Mouse (Mus musculus) adrenal gland, postnatal 14 days (tissue): ENCODE results near the gene Ccdc162. TPM values are rescaled to one million over a fixed set of nuclear protein-coding genes. Genes with fewer than 3 reads are reported as not detected.
A peak's percentile ranks its signal among the peaks of the same experiment; 100 is the strongest.

ENCODE experiments used
- DNase-seq: peaks from one replicate; pipeline ENCODE4 v3.0.0; 2021; ENCODE audit warnings: mixed read lengths
- long read RNA-seq, 2 experiments: library from polyadenylated mRNA; stranded (forward); transcript quantifications; one replicate each; pipeline ENCODE4 v2.0.0; 2021
- total RNA-seq: library from RNA; stranded (reverse); gene quantifications from 2 replicates; pipeline ENCODE4 v1.2.3, GENCODE M21; 2021

Ccdc162 gene
- total RNA-seq = 0.56 and 0.82 TPM in 2 replicates
- long read RNA-seq, experiment 1 = 0 reads
- long read RNA-seq, experiment 2, partial matches to known transcripts = 1 of 3 reads
- long read RNA-seq, experiment 2, other reads (novel, unspliced or antisense) = 2 of 3 reads

DNA sequence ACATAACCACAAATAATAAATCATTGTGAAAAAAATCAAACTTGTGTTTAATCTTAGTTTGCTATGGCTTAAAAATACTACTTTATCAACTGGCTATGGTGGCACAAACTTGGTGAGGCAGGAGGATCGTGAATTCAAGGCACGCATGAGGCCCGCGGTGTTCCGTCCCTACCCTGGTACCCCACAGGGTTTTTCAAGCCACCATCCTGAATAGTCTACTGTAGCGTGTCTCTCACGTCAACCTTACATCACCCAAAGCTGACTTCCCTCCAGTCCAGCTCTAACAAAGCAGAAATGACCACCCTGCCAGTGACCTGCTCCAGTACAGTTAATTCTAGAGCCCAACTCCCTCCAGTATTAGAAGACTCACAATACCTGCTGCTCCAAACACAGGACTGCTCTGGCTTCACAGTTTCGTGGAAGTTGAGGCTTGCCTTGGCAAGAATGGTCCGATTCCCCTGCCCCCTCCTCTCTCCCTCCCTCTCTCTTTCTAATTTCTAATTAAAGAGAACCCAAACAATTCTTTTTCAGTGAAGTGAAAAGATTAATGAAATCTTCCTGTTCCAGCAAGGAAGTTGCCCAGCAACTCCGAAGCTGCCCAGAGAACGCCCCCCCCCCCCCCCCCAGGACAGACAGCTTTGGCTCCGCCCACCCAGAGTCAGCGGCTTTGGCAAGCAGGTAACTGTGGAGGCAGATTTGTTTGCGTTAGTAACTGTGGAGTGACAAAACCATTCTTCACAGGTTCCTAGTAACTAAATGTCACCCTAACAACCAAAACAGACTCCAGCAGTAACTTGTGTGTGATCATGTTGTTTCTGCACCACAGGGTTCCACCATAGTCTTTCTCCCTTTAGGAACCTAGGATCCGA lies at the start of gene Ccdc162:
TSS of gene Ccdc162 (minus strand) at position 606 of the 869 bp plus-strand sequence.
- no peak for DNase-seq

GRCm38 (mm10) chr10:41765586-41765985 lies 49.2 kb upstream of the Ccdc162 start:
- DNase-seq = peak; percentile 51

DNA sequence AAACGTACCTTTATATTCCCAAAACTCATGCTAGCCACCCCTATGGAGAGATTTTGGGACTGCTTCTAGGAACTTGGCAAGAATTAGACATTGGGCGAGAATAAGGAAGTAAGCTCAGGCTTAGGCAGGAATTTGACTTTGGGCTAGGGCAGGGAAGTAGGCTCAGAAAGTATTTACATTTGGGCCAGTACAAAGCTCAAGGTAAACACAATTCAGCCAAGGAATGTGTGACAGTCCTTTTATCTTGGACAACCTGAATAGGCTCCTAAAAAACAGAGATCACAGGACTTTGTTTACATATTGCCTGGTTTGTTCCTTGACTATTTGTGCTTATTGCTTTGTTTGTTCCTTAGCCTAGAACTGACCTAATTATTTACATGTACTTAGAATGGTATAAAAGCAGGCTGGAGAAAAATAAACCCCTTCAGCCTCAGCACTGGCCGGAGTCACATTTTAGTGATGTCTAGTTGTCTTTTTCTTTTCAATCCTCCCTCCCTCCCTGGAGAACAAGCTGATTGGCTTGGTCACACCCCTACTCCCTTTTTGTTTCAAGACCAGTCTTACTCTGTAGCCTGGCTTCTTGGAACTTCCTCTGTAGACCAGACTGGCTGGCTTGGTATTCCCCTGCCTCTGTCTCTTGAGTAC lies 47.4 kb upstream of the Ccdc162 start:
- no peak for DNase-seq

DNA sequence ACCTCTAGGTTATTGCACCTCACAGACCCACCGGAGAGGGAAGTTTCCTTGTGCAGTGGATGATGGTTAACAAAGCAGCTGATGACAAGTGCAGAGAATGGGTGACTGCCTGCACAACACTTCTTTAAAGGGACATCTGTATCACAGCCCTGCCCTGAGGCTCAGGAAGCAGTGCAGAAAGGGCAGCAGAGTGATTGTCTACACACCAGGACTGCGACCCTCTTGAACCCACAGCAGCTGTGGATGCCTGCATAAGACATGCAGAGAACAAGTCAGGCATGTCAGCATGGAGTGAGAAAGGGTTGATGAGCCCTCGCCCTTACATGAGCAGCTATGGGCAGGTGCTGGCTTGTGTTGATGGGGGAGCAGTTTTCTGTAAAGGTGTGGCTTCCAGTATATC lies 44.4 kb upstream of the Ccdc162 start:
- no peak for DNase-seq

DNA sequence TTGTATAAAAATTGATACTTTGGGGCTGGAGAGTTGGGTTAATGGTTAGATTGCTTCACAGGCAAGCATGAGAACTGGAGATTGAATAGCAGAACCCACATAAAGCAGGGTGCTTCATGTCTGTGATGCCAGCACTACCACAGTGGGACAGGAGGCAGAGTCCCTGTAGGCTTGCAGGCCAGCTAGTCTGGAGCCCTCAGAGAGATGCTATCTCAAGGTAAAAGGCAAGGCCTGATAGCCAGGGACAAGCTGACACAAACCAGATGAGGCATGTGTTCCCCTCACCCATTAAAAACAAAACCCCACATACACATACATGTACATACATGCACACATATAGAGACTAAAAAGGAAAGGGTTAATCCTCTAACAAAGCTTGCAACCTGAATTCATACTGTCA lies 41.6 kb upstream of the Ccdc162 start:
- no peak for DNase-seq

- no peak for DNase-seq
These were observed 40.8 kb upstream of the Ccdc162 start for GRCm38 (mm10) chr10:41757226-41757625.

DNA sequence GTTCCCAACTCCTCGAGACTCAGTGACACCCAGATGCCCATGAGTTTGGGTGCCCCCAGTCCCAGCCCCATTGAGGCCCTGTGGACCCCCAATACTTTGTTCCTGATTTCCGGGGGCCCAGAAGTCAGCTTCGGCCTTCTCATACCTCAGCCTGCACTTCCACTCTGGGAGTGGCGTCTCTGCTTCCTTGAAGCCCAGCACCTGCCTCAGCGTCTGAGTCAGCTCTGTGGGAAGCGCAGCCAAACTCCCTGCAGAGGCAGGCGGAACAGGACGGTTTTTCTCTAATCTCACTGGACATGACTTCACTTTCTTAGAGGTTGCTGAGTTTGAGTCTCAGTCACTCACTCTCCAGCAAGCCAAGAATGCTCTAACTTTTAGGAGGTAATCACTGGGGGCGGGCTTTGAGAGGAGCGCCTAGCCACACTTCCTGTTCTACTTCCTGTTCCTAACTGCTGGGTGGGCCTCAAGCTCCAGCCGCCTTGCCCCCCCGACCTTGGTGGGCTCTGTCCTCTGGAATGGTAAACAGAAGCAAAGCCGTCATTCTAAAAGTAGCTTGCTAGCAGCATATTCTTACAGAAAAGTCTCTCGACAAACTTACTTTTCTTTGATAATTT lies 35.5 kb upstream of the Ccdc162 start:
- DNase-seq = no peak

GRCm38 (mm10) chr10:41749306-41749705 lies 32.9 kb upstream of the Ccdc162 start:
- DNase-seq = no peak

DNA sequence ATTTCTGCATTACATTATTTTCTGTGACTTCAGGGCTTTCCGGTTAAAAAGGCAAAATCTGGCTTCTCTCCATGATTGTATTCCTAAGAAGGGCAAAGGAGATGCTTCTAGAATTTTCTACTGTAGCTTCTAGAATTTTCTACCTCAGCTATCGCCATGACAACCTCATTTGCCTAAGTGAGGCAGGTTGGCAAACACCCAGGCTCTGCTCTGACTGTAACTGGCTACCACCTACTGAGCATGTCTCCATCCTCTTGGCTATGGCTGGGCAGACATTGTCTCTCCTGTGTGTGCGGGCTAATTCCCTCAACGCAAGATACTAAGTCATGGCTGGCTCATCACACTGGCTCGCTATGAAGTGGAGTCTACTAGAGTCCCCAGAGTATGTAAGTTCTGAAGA lies 30.1 kb upstream of the Ccdc162 start:
- DNase-seq = no peak

DNA sequence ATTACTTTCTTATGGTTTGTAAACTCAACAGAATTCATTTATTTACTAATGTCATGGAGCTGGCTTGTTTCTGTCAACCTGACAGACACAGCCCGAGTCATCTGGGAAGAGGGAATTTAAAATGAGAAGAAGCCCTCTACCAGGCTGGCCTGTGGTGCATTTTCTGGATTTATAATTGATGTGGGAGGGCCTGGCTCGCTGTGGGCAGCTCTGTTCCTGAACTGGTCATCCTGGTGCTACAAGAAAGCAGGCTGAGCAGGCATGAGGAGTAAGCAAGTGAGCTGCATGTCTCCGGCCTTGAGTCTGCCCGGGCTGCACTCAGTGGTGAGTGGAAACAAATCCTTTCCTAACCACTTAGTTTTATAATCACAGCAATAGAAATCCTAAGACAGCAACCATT lies 27.6 kb upstream of the Ccdc162 start:
- DNase-seq = no peak

- no peak for DNase-seq
These were observed 23.8 kb upstream of the Ccdc162 start for GRCm38 (mm10) chr10:41740221-41740620.

DNA sequence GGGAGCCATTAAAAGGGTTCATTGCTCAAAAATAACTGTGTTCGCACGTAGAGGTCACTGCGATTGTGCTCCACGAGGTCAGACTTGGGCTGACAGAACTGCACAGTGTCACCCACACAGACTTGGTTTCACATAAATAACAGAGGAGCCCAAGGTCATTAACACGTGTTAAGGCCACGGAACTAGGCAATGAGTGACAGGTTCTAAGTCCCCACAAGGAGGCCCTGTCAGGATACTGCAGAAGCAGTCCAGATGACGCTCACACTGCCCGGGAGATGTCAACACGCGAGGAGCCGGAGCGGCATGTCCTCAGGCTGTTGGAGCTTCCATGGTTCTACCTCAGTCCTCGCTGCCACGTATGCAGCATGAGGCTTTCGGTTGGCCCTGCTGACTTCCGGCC lies 20.8 kb upstream of the Ccdc162 start:
- peak; percentile 15 for DNase-seq

- DNase-seq = no peak
These were observed 19.0 kb upstream of the Ccdc162 start for GRCm38 (mm10) chr10:41735398-41735797.

GRCm38 (mm10) chr10:41733214-41733613 lies 16.8 kb upstream of the Ccdc162 start:
- DNase-seq = no peak

DNA sequence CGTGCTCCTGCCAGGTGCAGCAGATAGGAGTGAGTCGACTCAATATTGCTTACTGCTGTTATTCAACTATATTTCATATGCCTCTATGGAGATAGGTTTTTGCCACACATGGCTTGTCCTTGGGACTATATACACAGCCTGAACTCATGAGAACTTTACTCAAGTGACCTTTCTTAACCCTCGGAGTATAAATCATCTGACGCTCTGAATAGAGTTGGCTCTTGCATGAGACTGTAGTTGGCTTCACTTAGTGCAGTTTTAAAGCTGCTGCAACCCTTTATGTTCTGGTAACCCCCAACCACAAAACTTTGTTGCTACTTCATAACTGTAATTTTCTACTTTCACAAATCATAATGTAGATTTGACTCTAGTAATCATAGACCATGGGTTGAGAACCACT lies 15.5 kb upstream of the Ccdc162 start:
- no peak for DNase-seq

DNA sequence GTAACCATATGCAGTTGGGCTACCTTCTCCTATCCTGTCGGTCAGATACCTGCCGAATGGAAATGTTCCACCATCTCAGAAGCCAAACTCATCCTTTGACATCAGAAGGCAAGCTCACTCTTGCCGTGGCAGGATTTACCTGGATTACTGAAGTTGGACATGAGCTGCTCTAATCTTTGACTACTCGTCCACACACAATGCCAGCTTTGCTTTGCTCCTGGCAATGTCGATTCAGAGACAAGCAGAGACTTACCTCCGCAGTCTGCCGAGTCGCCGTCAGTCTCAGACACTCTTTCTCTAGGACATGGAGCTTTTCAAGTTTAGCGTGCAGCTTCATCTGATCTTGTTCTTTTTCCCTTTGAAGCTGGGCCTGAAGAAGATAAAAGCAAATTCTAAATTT lies 14.3 kb upstream of the Ccdc162 start:
- DNase-seq = no peak

DNA sequence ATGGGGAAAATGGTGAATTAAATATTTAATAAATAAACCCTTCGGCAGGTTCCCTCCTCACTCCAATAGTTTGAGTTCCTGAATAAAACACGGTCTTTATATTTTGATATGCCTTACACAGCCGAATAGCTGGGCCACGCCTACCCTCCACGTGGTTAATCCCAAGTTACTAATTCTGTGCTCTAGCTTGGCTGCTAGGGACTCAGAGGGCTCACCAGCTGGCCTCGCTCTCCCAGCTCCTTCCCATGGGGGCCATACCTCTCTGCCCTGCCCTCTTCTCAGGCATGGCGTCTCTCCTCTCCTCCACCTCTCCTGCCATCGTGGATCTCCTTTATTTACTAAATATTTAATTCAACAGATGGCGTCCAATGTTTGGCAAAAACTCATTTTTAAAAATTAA lies 9.8 kb upstream of the Ccdc162 start:
- peak; percentile 34 for DNase-seq

GRCm38 (mm10) chr10:41719587-41719986 lies 3.2 kb upstream of the Ccdc162 start:
- no peak for DNase-seq

- no peak for DNase-seq
These were observed 877 bp downstream of the Ccdc162 start for GRCm38 (mm10) chr10:41715557-41715956.

DNA sequence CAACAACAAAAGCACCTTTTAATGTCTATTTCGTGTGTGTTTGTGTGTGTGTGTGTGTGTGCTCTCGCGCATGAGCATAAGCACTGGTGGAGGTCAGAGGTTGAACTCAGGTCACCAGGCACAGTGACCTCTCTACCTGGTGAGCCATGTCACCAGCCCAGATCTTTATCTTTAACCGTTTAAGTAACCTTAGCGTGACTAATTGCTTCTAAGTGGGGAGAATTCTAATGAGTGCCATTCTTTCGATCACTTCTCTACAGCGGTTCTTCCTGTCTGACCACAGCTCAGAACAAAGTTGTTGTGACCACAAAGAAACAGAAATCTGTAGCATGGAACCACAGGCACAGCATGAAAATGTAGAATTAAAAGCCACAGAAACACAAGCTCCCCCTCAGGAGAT lies 5.0 kb downstream of the Ccdc162 start:
- no peak for DNase-seq

DNA sequence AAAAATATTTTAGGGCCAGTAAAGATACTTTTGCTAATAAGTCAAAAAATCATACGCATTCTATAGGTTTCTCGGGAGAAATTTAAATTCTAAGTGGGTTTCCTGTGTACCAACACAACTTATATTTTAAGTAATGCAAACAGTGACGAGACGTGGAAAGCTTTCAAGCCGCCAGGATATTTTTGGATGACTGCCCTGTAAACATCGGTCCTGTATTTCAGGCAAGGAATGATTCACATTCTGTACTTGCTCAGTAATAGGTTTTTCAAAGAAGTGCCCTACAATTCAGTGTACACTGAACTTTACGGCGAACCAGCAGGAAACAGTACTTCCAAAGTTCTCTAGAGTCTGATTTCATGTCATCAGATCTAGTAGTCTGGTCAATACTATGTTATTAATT lies 5.7 kb downstream of the Ccdc162 start:
- DNase-seq = no peak

DNA sequence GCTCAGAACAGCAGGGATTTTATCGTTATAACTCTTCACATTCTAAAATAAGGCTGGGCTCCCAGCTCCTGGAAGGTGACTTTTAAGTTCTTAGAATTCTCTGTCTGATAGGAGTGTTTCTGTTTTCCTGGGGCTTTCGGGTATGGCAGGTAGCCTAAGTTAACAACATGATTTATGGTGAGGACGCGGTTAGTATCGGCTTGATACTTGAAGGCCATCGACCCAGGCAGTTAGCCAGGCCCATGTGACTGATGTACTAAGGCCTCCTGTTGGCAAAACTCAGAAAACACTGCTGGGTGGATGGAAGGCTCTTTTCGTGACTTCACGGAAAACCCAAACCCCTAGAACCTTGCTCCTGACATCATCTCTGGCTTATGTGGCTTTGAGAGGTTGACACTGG lies 7.1 kb downstream of the Ccdc162 start:
- peak; percentile 84 for DNase-seq

DNA sequence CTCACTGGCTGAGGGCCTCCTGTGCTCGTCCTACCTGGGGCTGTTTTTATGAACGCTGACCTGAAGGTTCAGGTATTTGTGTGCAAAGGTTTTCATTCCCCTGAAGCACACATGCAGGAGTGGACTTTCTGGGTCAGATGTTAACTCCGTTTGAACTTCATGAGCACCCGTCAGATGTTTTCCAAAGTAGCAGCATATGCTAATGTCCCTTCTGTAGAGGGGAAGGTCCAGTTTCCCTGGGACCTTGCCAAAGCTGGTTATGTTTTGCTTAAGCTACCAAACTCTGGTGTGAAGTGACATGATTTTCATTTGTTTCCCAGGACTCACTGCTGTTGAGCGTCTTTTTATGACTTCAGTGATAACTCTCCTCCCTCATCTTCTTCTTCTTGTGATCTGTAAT lies 16.8 kb downstream of the Ccdc162 start:
- DNase-seq = no peak
